Mouse (Mus musculus): ENCODE measurements at regions not wholly inside any gene's neighbourhood (a gene's known extent, or its start where the extent isn't known, plus 50 kb on each side); places are given as distances from the start of the nearest gene placed in this dataset.

- Histone ChIP-seq H3K9me3 (ENCODE audit: control insufficient read depth, low read length) (no peaks in the 10 kb centered on the region), H3K36me3 (ENCODE audit: control insufficient read depth, insufficient read depth, low read length) (no peaks in the 10 kb centered on the region), H3K9ac (ENCODE audit: low read length) (no peak overlapping the region), H3K4me3 (ENCODE audit: control insufficient read depth in 1 of 2, insufficient read depth in 1 of 2, low read depth in 1 of 2, low read length in 2 of 2) (no peak overlapping the region), H3K27me3 (ENCODE audit: control insufficient read depth, insufficient read depth, low read length) (no peaks in the 10 kb centered on the region), H3K4me1 (ENCODE audit: control insufficient read depth in 2 of 2, insufficient read depth in 2 of 2, low read length in 2 of 2) (peaks cover 0 to 18% of the 10 kb centered on the region in 2 experiments; a peak in 1 of 4 replicates), H3K4me2 (ENCODE audit: low read length) (no peak overlapping the region), H3K27ac (replicated peaks in 1 of 2; ENCODE audit: control insufficient read depth in 1 of 2, insufficient read depth in 1 of 2, low read depth in 2 of 2, low read length in 2 of 2) (no peak overlapping the region)
- WGBS, result 87% methylated on average over 3 of the region's 3 CpGs
- peak; percentile 64; the same call in 1 of the 2 replicates for ATAC-seq (ENCODE audit: insufficient number of reproducible peaks, insufficient read depth, low FRiP score, low read depth)
These were observed 323.7 kb upstream of the G2e3 start for GRCm38 (mm10) chr12:51024057-51024743.

- no peak for ATAC-seq (ENCODE audit: insufficient number of reproducible peaks, insufficient read depth, low FRiP score, low read depth)
- Histone ChIP-seq H3K4me2 (ENCODE audit: low read length) (no peak overlapping the region), H3K36me3 (ENCODE audit: control insufficient read depth, insufficient read depth, low read length) (no peaks in the 10 kb centered on the region), H3K4me3 (ENCODE audit: control insufficient read depth in 1 of 2, insufficient read depth in 1 of 2, low read depth in 1 of 2, low read length in 2 of 2) (no peak overlapping the region), H3K27me3 (ENCODE audit: control insufficient read depth, insufficient read depth, low read length) (no peaks in the 10 kb centered on the region), H3K4me1 (ENCODE audit: control insufficient read depth in 2 of 2, insufficient read depth in 2 of 2, low read length in 2 of 2) (no peaks in the 10 kb centered on the region), H3K9me3 (ENCODE audit: control insufficient read depth, low read length) (no peaks in the 10 kb centered on the region), H3K9ac (ENCODE audit: low read length) (no peak overlapping the region), H3K27ac (replicated peaks in 1 of 2; ENCODE audit: control insufficient read depth in 1 of 2, insufficient read depth in 1 of 2, low read depth in 2 of 2, low read length in 2 of 2) (no peak overlapping the region)
- WGBS, result 86% methylated on average over 5 of the region's 5 CpGs
These were observed 329.7 kb upstream of the G2e3 start for GRCm38 (mm10) chr12:51018185-51018584.

GRCm38 (mm10) chr12:51016081-51016480 lies 331.8 kb upstream of the G2e3 start:
- Histone ChIP-seq H3K9ac (ENCODE audit: low read length) (no peak overlapping the region), H3K4me3 (ENCODE audit: control insufficient read depth in 1 of 2, insufficient read depth in 1 of 2, low read depth in 1 of 2, low read length in 2 of 2) (no peak overlapping the region), H3K9me3 (ENCODE audit: control insufficient read depth, low read length) (no peaks in the 10 kb centered on the region), H3K27me3 (ENCODE audit: control insufficient read depth, insufficient read depth, low read length) (no peaks in the 10 kb centered on the region), H3K4me1 (ENCODE audit: control insufficient read depth in 2 of 2, insufficient read depth in 2 of 2, low read length in 2 of 2) (no peaks in the 10 kb centered on the region), H3K36me3 (ENCODE audit: control insufficient read depth, insufficient read depth, low read length) (no peaks in the 10 kb centered on the region), H3K27ac (replicated peaks in 1 of 2; ENCODE audit: control insufficient read depth in 1 of 2, insufficient read depth in 1 of 2, low read depth in 2 of 2, low read length in 2 of 2) (no peak overlapping the region), H3K4me2 (ENCODE audit: low read length) (no peak overlapping the region)
- 88% methylated on average over 6 of the region's 6 CpGs for WGBS
- ATAC-seq (ENCODE audit: insufficient number of reproducible peaks, insufficient read depth, low FRiP score, low read depth), result no peak

GRCm38 (mm10) chr12:51009644-51010043 lies 338.2 kb upstream of the G2e3 start:
- Histone ChIP-seq H3K9me3 (ENCODE audit: control insufficient read depth, low read length) (no peaks in the 10 kb centered on the region), H3K36me3 (ENCODE audit: control insufficient read depth, insufficient read depth, low read length) (no peaks in the 10 kb centered on the region), H3K4me3 (ENCODE audit: control insufficient read depth in 1 of 2, insufficient read depth in 1 of 2, low read depth in 1 of 2, low read length in 2 of 2) (no peak overlapping the region), H3K9ac (ENCODE audit: low read length) (no peak overlapping the region), H3K4me1 (ENCODE audit: control insufficient read depth in 2 of 2, insufficient read depth in 2 of 2, low read length in 2 of 2) (no peaks in the 10 kb centered on the region), H3K27me3 (ENCODE audit: control insufficient read depth, insufficient read depth, low read length) (no peaks in the 10 kb centered on the region), H3K4me2 (ENCODE audit: low read length) (no peak overlapping the region), H3K27ac (replicated peaks in 1 of 2; ENCODE audit: control insufficient read depth in 1 of 2, insufficient read depth in 1 of 2, low read depth in 2 of 2, low read length in 2 of 2) (no peak overlapping the region)
- ATAC-seq (ENCODE audit: insufficient number of reproducible peaks, insufficient read depth, low FRiP score, low read depth), result no peak
- 83% methylated on average over 4 of the region's 4 CpGs for WGBS

- H3K4me3 ChIP-seq (ENCODE audit: control insufficient read depth in 1 of 2, insufficient read depth in 1 of 2, low read depth in 1 of 2, low read length in 2 of 2), result no peak overlapping the region
These were observed 345.9 kb upstream of the G2e3 start for GRCm38 (mm10) chr12:51001722-51002592.

GRCm38 (mm10) chr12:51001096-51001495 lies 346.8 kb upstream of the G2e3 start:
- no peak for ATAC-seq (ENCODE audit: insufficient number of reproducible peaks, insufficient read depth, low FRiP score, low read depth)
- Histone ChIP-seq H3K36me3 (ENCODE audit: control insufficient read depth, insufficient read depth, low read length) (no peaks in the 10 kb centered on the region), H3K27ac (replicated peaks in 1 of 2; ENCODE audit: control insufficient read depth in 1 of 2, insufficient read depth in 1 of 2, low read depth in 2 of 2, low read length in 2 of 2) (no peak overlapping the region), H3K9me3 (ENCODE audit: control insufficient read depth, low read length) (no peaks in the 10 kb centered on the region), H3K27me3 (ENCODE audit: control insufficient read depth, insufficient read depth, low read length) (no peaks in the 10 kb centered on the region), H3K4me2 (ENCODE audit: low read length) (no peak overlapping the region), H3K4me3 (ENCODE audit: control insufficient read depth in 1 of 2, insufficient read depth in 1 of 2, low read depth in 1 of 2, low read length in 2 of 2) (no peak overlapping the region), H3K4me1 (ENCODE audit: control insufficient read depth in 2 of 2, insufficient read depth in 2 of 2, low read length in 2 of 2) (peaks cover 0 to 4% of the 10 kb centered on the region in 2 experiments; a peak in 2 of 4 replicates), H3K9ac (ENCODE audit: low read length) (no peak overlapping the region)
- WGBS, result 66% methylated on average over 4 of the region's 4 CpGs

More at GRCm38 (mm10) chr12:51001722-51002592, 345.9 kb upstream of the G2e3 start:
- WGBS, result 26% methylated on average over 12 of the region's 12 CpGs
- no peak for ATAC-seq (ENCODE audit: insufficient number of reproducible peaks, insufficient read depth, low FRiP score, low read depth)
- no peak overlapping the region for H3K9ac ChIP-seq (ENCODE audit: low read length)
- no peaks in the 10 kb centered on the region for H3K27me3 ChIP-seq (ENCODE audit: control insufficient read depth, insufficient read depth, low read length)
- peak overlapping the region; percentile 22 for H3K4me2 ChIP-seq (ENCODE audit: low read length)
- H3K36me3 ChIP-seq (ENCODE audit: control insufficient read depth, insufficient read depth, low read length), result no peaks in the 10 kb centered on the region
- H3K4me1 ChIP-seq (ENCODE audit: control insufficient read depth in 2 of 2, insufficient read depth in 2 of 2, low read length in 2 of 2), result peaks cover 0 to 4% of the 10 kb centered on the region in 2 experiments; a peak in 2 of 4 replicates
- no peak overlapping the region for H3K27ac ChIP-seq (replicated peaks in 1 of 2; ENCODE audit: control insufficient read depth in 1 of 2, insufficient read depth in 1 of 2, low read depth in 2 of 2, low read length in 2 of 2)
- H3K9me3 ChIP-seq (ENCODE audit: control insufficient read depth, low read length), result no peaks in the 10 kb centered on the region

GRCm38 (mm10) chr12:51000281-51001075 lies 347.4 kb upstream of the G2e3 start:
- no peak overlapping the region for H3K4me2 ChIP-seq (ENCODE audit: low read length)
- no peak for ATAC-seq (ENCODE audit: insufficient number of reproducible peaks, insufficient read depth, low FRiP score, low read depth)
- no peak overlapping the region for H3K27ac ChIP-seq (replicated peaks in 1 of 2; ENCODE audit: control insufficient read depth in 1 of 2, insufficient read depth in 1 of 2, low read depth in 2 of 2, low read length in 2 of 2)
- H3K9me3 ChIP-seq (ENCODE audit: control insufficient read depth, low read length), result no peaks in the 10 kb centered on the region
- 79% methylated on average over 18 of the region's 18 CpGs for WGBS
- H3K4me1 ChIP-seq (ENCODE audit: control insufficient read depth in 2 of 2, insufficient read depth in 2 of 2, low read length in 2 of 2), result peaks cover 0 to 4% of the 10 kb centered on the region in 2 experiments; a peak in 2 of 4 replicates
- H3K9ac ChIP-seq (ENCODE audit: low read length), result no peak overlapping the region
- H3K36me3 ChIP-seq (ENCODE audit: control insufficient read depth, insufficient read depth, low read length), result no peaks in the 10 kb centered on the region
- H3K27me3 ChIP-seq (ENCODE audit: control insufficient read depth, insufficient read depth, low read length), result no peaks in the 10 kb centered on the region
- H3K4me3 ChIP-seq (ENCODE audit: control insufficient read depth in 1 of 2, insufficient read depth in 1 of 2, low read depth in 1 of 2, low read length in 2 of 2), result no peak overlapping the region
